Mouse (Mus musculus) G1E-ER4 (cell line): ENCODE results near the gene Snrpa. TPM values are rescaled to one million over a fixed set of nuclear protein-coding genes. Genes with fewer than 3 reads are reported as not detected.

Experiments
- GATA1 ChIP-seq: IDR thresholded peaks from one replicate; pipeline ENCODE4 v1.8.0; 2012; ENCODE audit warnings: low read length, inconsistent platforms
- polyA plus RNA-seq: library from polyadenylated mRNA; stranded (reverse); fragments of >175 nt; gene quantifications from 2 replicates; pipeline ENCODE4 v1.2.3, GENCODE M21; 2012

The Snrpa gene
- polyA plus RNA-seq, 1 experiment, result 966 TPM

DNA sequence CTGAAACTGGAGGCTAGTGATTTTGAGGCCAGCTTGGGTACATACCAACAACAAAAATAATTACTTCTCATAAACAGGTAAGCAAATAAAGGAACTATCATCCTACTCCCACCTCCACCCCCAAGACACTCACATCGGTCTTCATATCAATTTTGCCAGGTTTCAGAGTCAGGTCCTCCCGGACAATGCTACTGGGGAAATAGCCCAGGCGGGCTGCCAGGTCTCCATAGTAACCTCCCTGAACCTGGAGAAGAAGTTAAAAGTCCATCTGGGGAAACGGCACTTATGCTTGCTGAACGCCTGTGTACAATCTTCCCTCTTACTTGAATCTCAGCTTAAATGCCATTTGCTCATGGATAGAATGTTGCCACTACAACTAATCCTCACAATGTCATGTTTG is 16.0 kb downstream of the Snrpa start:
- TF ChIP-seq GATA1, result no peak

- no peak for TF ChIP-seq GATA1
These were observed 16.7 kb downstream of the Snrpa start for GRCm38 (mm10) chr7:27179217-27179918.

GRCm38 (mm10) chr7:27178324-27179216 is 17.5 kb downstream of the Snrpa start, which contains the start of gene Rab4b:
Rab4b (minus strand) TSS chr7:27178896.
- TF ChIP-seq GATA1, result no peak

- TF ChIP-seq GATA1, result no peak
These were observed 18.1 kb downstream of the Snrpa start for GRCm38 (mm10) chr7:27177942-27178323.

GRCm38 (mm10) chr7:27174896-27175295 is 21.2 kb downstream of the Snrpa start:
- TF ChIP-seq GATA1, result no peak

DNA sequence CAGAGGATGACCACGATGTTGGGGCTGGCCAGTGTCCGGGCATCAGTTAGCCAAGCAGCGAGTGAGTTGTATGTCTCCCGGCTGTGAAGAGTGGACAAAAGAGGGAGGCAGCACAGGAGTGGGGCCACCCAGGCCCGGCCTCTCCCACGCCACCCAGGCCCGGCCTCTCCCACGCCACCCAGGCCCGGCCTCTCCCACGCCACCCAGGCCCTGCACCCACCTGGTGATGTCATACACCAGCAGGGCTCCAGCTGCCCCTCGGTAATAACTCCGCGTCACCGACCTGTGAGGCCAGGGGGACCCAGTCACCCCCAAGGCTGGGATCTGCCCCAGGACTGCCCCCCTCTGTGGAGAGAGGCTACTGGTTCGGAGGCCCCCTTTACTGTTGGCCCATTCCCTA is 21.6 kb downstream of the Snrpa start:
- TF ChIP-seq GATA1, result no peak

DNA sequence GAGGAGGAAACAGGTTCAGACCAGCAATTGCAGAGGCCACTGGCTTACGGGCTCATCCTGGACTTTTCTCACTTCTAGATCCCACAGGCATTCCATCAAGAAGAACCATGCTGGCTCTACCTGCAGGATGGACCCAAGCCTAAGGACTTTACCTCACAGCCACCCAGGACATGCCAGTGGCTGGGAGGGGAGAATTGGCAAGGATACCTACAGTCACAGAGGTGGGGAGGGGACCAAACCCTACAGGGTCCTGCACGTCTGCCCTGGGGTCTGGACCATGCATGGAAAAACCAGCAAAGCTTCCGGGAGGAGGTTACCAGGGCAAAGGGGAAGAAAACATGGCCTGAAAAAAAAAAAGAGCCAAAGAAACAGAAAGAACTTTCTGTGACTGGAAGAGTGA is 25.1 kb downstream of the Snrpa start:
- TF ChIP-seq GATA1, result no peak

DNA sequence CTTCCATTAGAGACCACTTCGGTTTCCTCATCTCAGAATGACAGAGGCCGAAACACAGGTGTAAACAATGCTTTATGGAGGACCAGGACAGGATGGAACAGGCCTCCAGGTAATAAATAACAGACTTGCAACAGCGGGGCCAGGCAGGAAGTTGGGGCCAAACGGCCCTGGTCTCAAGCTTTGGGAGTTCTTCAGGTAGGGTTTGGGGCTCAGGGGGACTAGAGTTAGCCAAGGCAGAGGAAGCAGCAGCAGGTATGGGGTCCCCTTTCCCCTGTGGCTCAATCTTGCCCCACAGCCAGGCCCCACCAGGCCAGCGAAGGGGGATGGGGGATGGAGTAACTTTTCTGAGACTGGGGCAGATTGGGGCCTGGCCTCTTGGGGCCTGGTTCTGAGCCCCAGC is 27.7 kb downstream of the Snrpa start:
- TF ChIP-seq GATA1, result no peak

GRCm38 (mm10) chr7:27167475-27168094 is 28.5 kb downstream of the Snrpa start:
- TF ChIP-seq GATA1, result no peak

DNA sequence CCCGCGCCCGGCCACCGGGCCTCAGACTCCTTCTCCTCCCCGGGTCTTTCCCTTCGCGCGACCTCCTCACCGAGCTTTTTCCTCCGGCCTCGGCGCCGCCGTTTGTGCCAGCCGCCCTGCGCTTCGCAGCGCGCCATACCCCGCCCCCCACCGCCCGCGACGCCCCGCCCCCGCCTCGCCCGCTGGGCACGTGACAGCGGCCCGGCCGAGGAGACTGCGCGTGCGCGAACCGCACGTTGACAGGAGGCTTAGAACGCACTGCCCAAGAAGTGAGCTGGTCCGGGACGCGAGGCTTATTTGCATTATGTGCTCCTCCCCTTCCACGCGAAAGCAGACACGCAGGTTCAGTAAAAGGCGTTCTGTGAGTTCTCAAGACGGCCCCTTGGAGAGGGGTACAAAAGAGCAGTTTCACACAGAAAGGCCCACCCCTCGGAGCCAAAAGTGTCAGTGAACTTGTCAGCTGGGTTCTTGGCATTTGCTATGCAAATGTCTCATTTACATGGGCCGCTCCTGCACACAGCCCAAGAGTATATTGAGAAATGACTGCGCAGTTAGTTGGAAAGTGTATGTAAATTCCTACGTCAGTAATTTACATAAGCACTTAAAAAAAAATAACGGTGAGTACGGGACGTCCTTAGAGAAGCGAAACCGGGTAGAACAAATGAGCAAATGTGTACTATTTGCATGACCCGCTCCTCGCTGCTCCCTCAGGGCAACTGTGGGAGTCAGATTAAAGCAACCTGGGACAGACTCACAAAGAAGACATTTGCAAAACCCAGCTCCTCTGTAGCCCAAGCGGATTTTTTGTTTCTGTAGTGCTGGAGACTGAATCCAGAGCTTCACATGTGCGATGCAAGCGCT is 29.2 kb downstream of the Snrpa start, which contains the start of gene Egln2:
Gene Egln2 (minus strand): TSS at position 189 of the 861 bp plus-strand sequence.
- no peak for TF ChIP-seq GATA1

DNA sequence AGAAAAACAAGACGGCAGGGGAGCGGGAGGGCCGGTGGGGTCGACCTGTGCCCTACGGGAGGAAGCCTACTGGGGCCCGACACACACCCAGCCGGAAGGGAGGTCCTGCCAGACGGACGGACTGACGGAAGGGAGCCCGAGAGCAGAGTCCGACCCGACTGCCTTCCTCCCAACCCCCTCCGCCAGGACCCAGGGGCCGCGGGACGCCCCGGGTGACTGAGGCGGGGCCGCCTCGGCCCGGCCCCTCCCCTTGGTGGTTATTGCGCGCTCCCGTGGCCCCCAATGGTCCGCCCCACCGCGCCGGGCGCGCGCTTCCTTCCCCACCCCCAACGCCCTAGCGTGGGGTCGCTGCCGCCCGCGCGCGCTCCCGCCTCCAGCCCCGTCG is 29.9 kb downstream of the Snrpa start:
- TF ChIP-seq GATA1, result no peak

- TF ChIP-seq GATA1, result no peak
These were observed 30.4 kb downstream of the Snrpa start for GRCm38 (mm10) chr7:27165696-27166095.

DNA sequence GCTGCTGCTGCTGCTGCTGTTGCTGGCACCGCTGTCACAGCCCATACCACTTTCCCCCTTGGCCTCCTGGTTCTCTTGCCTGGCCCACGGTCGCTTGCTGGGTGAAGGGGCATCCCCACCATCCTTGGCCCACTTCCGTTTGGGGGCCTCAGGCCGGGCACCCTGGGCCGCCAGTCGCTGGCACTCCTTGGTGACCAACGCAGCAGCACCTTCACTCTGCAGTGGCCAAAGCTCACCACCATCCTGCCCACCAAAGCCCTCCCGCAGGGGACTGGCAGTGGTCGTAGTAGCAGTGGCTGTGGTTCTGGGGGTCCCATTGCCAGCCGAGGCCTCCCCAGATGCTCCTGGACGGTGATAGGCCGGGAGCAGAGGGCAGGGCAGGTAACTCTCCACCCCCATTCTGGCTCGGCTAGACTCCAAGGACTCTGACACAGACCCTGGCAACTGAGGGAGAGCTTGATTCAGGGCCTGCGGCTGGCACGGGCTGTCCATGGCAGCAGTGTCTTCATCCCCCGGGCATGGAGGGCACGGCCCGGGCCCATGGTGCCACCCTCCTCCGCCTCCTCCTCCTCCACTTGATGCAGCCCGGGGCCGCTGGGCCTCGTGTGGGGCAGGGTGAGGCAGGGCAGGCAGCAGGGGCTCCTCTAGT is 30.9 kb downstream of the Snrpa start:
- TF ChIP-seq GATA1, result no peak

- no peak for TF ChIP-seq GATA1
These were observed 31.7 kb downstream of the Snrpa start for GRCm38 (mm10) chr7:27164112-27164947.
